Mouse (Mus musculus) G1E (cell line): ENCODE measurements around the gene Mad1l1.

ENCODE experiments used
- CTCF ChIP-seq: IDR thresholded peaks from 2 replicates; pipeline ENCODE4 v1.5.1; 2012; ENCODE audit warnings: low read depth, low read length, inconsistent platforms, mixed read lengths
- GATA1 ChIP-seq: IDR thresholded peaks from 2 replicates; pipeline ENCODE4 v1.6.1; 2012; ENCODE audit warnings: borderline replicate concordance, low read length, inconsistent platforms, mixed read lengths
- POLR2AphosphoS5 ChIP-seq: IDR thresholded peaks from 2 replicates; pipeline ENCODE4 v1.6.1; 2012; ENCODE audit warnings: low read depth, low read length, inconsistent platforms; ENCODE audit not compliant: insufficient replicate concordance

DNA sequence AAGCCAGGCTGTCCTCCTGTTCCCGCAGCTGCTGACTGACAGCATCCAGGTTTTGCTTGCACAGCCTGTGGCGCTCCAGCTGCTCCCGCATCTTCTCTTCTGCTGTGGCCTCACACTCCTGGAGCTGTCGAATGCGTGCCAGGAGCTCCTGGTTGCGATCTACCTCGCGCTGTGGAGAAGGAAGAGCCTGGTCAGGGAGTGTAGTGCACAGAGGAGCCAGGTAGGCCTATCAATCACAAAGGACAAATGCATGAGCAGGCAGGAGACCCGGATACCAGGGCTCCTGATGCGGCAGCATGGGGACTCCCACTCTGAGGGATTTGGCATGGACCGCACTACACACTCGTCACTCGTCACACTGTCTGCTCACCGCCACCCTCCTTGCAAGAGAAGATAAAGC, 13.8 kb downstream of the Mad1l1 start:
- TF ChIP-seq GATA1 (no peak), CTCF (no peak), POLR2AphosphoS5 (no peak)
